Mouse (Mus musculus) embryonic facial prominence, embryonic 14.5 days (tissue): Measurements from ENCODE around the gene Syt1. TPM values are rescaled to one million over a fixed set of nuclear protein-coding genes. Genes with fewer than 3 reads are reported as not detected.

Source experiments
- ATAC-seq: fragments of 200-750 bp; cut with Nextera tagmentation; 2 replicates; pipeline ENCODE4 v1.8.0; 2017; ENCODE audit warnings: low read depth, moderate number of reproducible peaks, moderate TSS enrichment
- DNase-seq: peaks from one replicate; pipeline ENCODE4 v3.0.0-alpha.2; 2015; ENCODE audit warnings: low spot score
- H3K27ac ChIP-seq: fragments of 300-500 bp; sonication (generic); replicated peaks from 2 replicates; pipeline ENCODE4 v1.5.1; 2014; ENCODE audit warnings: low read depth, mild to moderate bottlenecking, low read length, moderate library complexity
- H3K27me3 ChIP-seq: fragments of 300-500 bp; sonication (generic); replicated peaks from 2 replicates; pipeline ENCODE4 v1.6.1; 2014; ENCODE audit warnings: low read length; ENCODE audit not compliant: control insufficient read depth, insufficient read depth
- H3K36me3 ChIP-seq: fragments of 300-500 bp; sonication (generic); 2 replicates; pipeline ENCODE4 v1.6.1; 2014; ENCODE audit warnings: low read length, mixed read lengths; ENCODE audit not compliant: control insufficient read depth, insufficient read depth
- H3K4me1 ChIP-seq: fragments of 300-500 bp; sonication (generic); 2 replicates; pipeline ENCODE4 v1.6.1; 2014; ENCODE audit warnings: antibody characterized with exemption, low read length; ENCODE audit not compliant: control insufficient read depth, insufficient read depth
- H3K4me2 ChIP-seq: fragments of 300-500 bp; sonication (generic); 2 replicates; pipeline ENCODE4 v1.6.1; 2014; ENCODE audit warnings: low read depth, mild to moderate bottlenecking, low read length, moderate library complexity, mixed read lengths
- H3K4me3 ChIP-seq: fragments of 300-500 bp; sonication (generic); 2 replicates; pipeline ENCODE4 v1.5.1; 2014; ENCODE audit warnings: low read depth, mild to moderate bottlenecking, low read length
- H3K9ac ChIP-seq: fragments of 300-500 bp; sonication (generic); 2 replicates; pipeline ENCODE4 v1.6.1; 2014; ENCODE audit warnings: low read depth, mild to moderate bottlenecking, low read length, moderate library complexity, mixed read lengths
- H3K9me3 ChIP-seq: fragments of 300-500 bp; sonication (generic); 2 replicates; pipeline ENCODE4 v1.6.1; 2016; ENCODE audit warnings: low read length; ENCODE audit not compliant: control insufficient read depth
- WGBS: fragments of 180-500 bp; shearing (Covaris S2); extraction: QIAGEN DNeasy Blood & Tissue Kit; methylation state at CpG from one replicate; pipeline ENCODE4 v1.1.7; 2014; 5-methylcytosine and 5-hydroxymethylcytosine counted together
- polyA plus RNA-seq: library from polyadenylated mRNA; unstranded; fragments of >200 nt; fragmentation: Nextera tagmentation; extraction: Ambion mirVana; gene quantifications from 2 replicates; pipeline ENCODE4 v1.2.1, GENCODE M21; 2014

Syt1 gene
- polyA plus RNA-seq: 6.0 and 6.2 TPM in 2 replicates

GRCm38 (mm10) chr10:109010241-109011193 lies at the start of gene Syt1:
Syt1 (minus strand) TSS chr10:109010982.
- peak within 1 kb of the TSS; percentile 50 for H3K9ac ChIP-seq
- WGBS: 2% methylated on average over 27 of the region's 37 CpGs

GRCm38 (mm10) chr10:109056500-109056899 lies 45.7 kb upstream of the Syt1 start:
- Histone ChIP-seq H3K27me3 (no peaks in the 10 kb centered on the region), H3K4me1 (no peaks in the 10 kb centered on the region), H3K27ac (no peak overlapping the region), H3K9me3 (no peaks in the 10 kb centered on the region), H3K4me2 (no peak overlapping the region), H3K4me3 (no peak overlapping the region), H3K36me3 (no peaks in the 10 kb centered on the region), H3K9ac (no peak overlapping the region)
- 75% methylated on average over 6 of the region's 6 CpGs for WGBS
- ATAC-seq (no peak), DNase-seq (no peak)

More at GRCm38 (mm10) chr10:109010241-109011193, at the start of gene Syt1:
- no peaks in the 10 kb centered on the region for H3K9me3 ChIP-seq
- peak within 1 kb of the TSS; percentile 82 for H3K4me2 ChIP-seq
- H3K4me3 ChIP-seq: peak within 1 kb of the TSS; percentile 46
- no peaks in the 10 kb centered on the region for H3K36me3 ChIP-seq
- peak; percentile 99 for ATAC-seq
- no peak within 1 kb of the TSS for H3K27ac ChIP-seq
- peaks cover 30% of the 10 kb centered on the region for H3K27me3 ChIP-seq
- DNase-seq: peak; percentile 92
- H3K4me1 ChIP-seq: peaks cover 15% of the 10 kb centered on the region

GRCm38 (mm10) chr10:109047537-109047936 lies 36.8 kb upstream of the Syt1 start:
- no peak overlapping the region for H3K27ac ChIP-seq
- no peak for ATAC-seq
- H3K36me3 ChIP-seq: no peaks in the 10 kb centered on the region
- H3K9me3 ChIP-seq: no peaks in the 10 kb centered on the region
- 66% methylated on average over 5 of the region's 5 CpGs for WGBS
- no peak overlapping the region for H3K4me3 ChIP-seq
- no peak for DNase-seq
- H3K9ac ChIP-seq: no peak overlapping the region
- no peak overlapping the region for H3K4me2 ChIP-seq
- H3K27me3 ChIP-seq: no peaks in the 10 kb centered on the region
- no peaks in the 10 kb centered on the region for H3K4me1 ChIP-seq

GRCm38 (mm10) chr10:109046988-109047387 lies 36.2 kb upstream of the Syt1 start:
- H3K4me2 ChIP-seq: no peak overlapping the region
- no peaks in the 10 kb centered on the region for H3K27me3 ChIP-seq
- H3K9ac ChIP-seq: no peak overlapping the region
- no peak overlapping the region for H3K27ac ChIP-seq
- no peaks in the 10 kb centered on the region for H3K36me3 ChIP-seq
- H3K4me3 ChIP-seq: no peak overlapping the region
- 86% methylated on average over 2 of the region's 2 CpGs for WGBS
- DNase-seq: no peak
- H3K9me3 ChIP-seq: no peaks in the 10 kb centered on the region
- no peak for ATAC-seq
- no peaks in the 10 kb centered on the region for H3K4me1 ChIP-seq

- WGBS: 3% methylated on average over 24 of the region's 29 CpGs
- H3K27me3 ChIP-seq: peaks cover 30% of the 10 kb centered on the region
- H3K4me3 ChIP-seq: peak overlapping the region; percentile 46
- ATAC-seq: peak; percentile 83
- no peak overlapping the region for H3K27ac ChIP-seq
- H3K9me3 ChIP-seq: no peaks in the 10 kb centered on the region
- peak overlapping the region; percentile 82 for H3K4me2 ChIP-seq
- H3K9ac ChIP-seq: peak overlapping the region; percentile 35; the same call in 1 of the 2 replicates
- peak; percentile 67 for DNase-seq
- H3K36me3 ChIP-seq: no peaks in the 10 kb centered on the region
- peaks cover 15% of the 10 kb centered on the region for H3K4me1 ChIP-seq
Observed at GRCm38 (mm10) chr10:109011226-109012165, 714 bp upstream of the Syt1 start.

GRCm38 (mm10) chr10:109009831-109010230 lies 951 bp downstream of the Syt1 start:
- Histone ChIP-seq H3K9me3 (no peaks in the 10 kb centered on the region), H3K27ac (no peak overlapping the region), H3K27me3 (peaks cover 30% of the 10 kb centered on the region), H3K4me1 (peaks cover 15% of the 10 kb centered on the region), H3K36me3 (no peaks in the 10 kb centered on the region), H3K4me2 (peak overlapping the region; percentile 82), H3K4me3 (peak overlapping the region; percentile 46), H3K9ac (no peak overlapping the region)
- WGBS: 3% methylated on average over 1 of the region's 1 CpGs
- ATAC-seq (no peak), DNase-seq (no peak)

GRCm38 (mm10) chr10:109008456-109008855 lies 2.3 kb downstream of the Syt1 start:
- no peak overlapping the region for H3K27ac ChIP-seq
- H3K4me2 ChIP-seq: no peak overlapping the region
- no peaks in the 10 kb centered on the region for H3K9me3 ChIP-seq
- no peak overlapping the region for H3K9ac ChIP-seq
- 94% methylated on average over 13 of the region's 13 CpGs for WGBS
- no peak overlapping the region for H3K4me3 ChIP-seq
- ATAC-seq: no peak
- peaks cover 30% of the 10 kb centered on the region for H3K27me3 ChIP-seq
- no peak for DNase-seq
- peaks cover 15% of the 10 kb centered on the region for H3K4me1 ChIP-seq
- no peaks in the 10 kb centered on the region for H3K36me3 ChIP-seq

GRCm38 (mm10) chr10:109003482-109003881 lies 7.3 kb downstream of the Syt1 start:
- H3K36me3 ChIP-seq: no peaks in the 10 kb centered on the region
- H3K27me3 ChIP-seq: peaks cover 3% of the 10 kb centered on the region
- WGBS: 68% methylated on average over 4 of the region's 4 CpGs
- H3K4me3 ChIP-seq: no peak overlapping the region
- H3K9me3 ChIP-seq: no peaks in the 10 kb centered on the region
- ATAC-seq: no peak
- no peak overlapping the region for H3K9ac ChIP-seq
- H3K4me2 ChIP-seq: no peak overlapping the region
- peak; percentile 13 for DNase-seq
- no peak overlapping the region for H3K27ac ChIP-seq
- H3K4me1 ChIP-seq: no peaks in the 10 kb centered on the region
